Mouse (Mus musculus): ENCODE measurements around the gene Dlx1. TPM values are rescaled to one million over a fixed set of nuclear protein-coding genes. Genes with fewer than 3 reads are reported as not detected.

The Dlx1 gene
- polyA plus RNA-seq, 1 experiment from 2014 or later = 11.6 TPM

DNA sequence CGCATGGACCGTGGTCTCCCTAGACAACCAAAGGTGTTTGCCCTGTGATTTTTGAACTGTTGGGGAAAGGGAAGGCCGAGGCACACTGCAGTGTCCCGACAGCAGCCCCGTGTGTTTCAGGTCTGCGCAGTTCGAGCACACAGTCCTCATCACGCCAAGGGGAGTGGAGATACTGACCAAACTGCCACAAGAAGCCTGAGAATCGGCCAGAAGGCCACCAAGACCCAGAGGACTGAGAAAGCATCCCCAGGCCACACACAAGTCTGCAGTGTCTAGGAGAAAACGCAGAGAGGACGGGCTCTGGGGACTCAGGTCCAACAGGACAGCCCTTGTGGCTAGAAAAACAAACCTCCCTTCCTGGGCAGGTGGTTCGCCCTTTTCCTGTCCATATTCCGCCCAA lies 3.1 kb upstream of the Dlx1 start:
- no peaks in the 10 kb centered on the region for H3K9me3 ChIP-seq (replicated peaks; ENCODE audit: control insufficient read depth, low read length)
- H3K9ac ChIP-seq (ENCODE audit: low read length) = no peak overlapping the region
- H3K36me3 ChIP-seq (ENCODE audit: control insufficient read depth, insufficient read depth, low read length) = no peaks in the 10 kb centered on the region
- H3K4me3 ChIP-seq (replicated peaks; ENCODE audit: low read length) = no peak overlapping the region
- no peak overlapping the region for H3K27ac ChIP-seq (ENCODE audit: low read length)
- H3K4me2 ChIP-seq (ENCODE audit: low read depth, low read length) = no peak overlapping the region
- peaks cover 5% of the 10 kb centered on the region for H3K4me1 ChIP-seq (ENCODE audit: control insufficient read depth, insufficient read depth, low read length)
- no peak for ATAC-seq (ENCODE audit: insufficient read depth, low FRiP score)
- 28% methylated on average over 13 of the region's 13 CpGs for WGBS
- H3K27me3 ChIP-seq (ENCODE audit: control insufficient read depth, insufficient read depth, low read length) = peaks cover 69% of the 10 kb centered on the region

GRCm38 (mm10) chr2:71526595-71527322 lies 1.2 kb upstream of the Dlx1 start:
- no peak overlapping the region for H3K9ac ChIP-seq (ENCODE audit: low read length)
- H3K4me1 ChIP-seq (ENCODE audit: control insufficient read depth, insufficient read depth, low read length) = peaks cover 8% of the 10 kb centered on the region
- H3K4me2 ChIP-seq (ENCODE audit: low read depth, low read length) = no peak overlapping the region
- H3K27me3 ChIP-seq (ENCODE audit: control insufficient read depth, insufficient read depth, low read length) = peaks cover 85% of the 10 kb centered on the region
- H3K9me3 ChIP-seq (replicated peaks; ENCODE audit: control insufficient read depth, low read length) = no peaks in the 10 kb centered on the region
- H3K4me3 ChIP-seq (replicated peaks; ENCODE audit: low read length) = no peak overlapping the region
- WGBS = 4% methylated on average over 10 of the region's 10 CpGs
- no peak overlapping the region for H3K27ac ChIP-seq (ENCODE audit: low read length)
- ATAC-seq (ENCODE audit: insufficient read depth, low FRiP score) = no peak
- no peaks in the 10 kb centered on the region for H3K36me3 ChIP-seq (ENCODE audit: control insufficient read depth, insufficient read depth, low read length)

DNA sequence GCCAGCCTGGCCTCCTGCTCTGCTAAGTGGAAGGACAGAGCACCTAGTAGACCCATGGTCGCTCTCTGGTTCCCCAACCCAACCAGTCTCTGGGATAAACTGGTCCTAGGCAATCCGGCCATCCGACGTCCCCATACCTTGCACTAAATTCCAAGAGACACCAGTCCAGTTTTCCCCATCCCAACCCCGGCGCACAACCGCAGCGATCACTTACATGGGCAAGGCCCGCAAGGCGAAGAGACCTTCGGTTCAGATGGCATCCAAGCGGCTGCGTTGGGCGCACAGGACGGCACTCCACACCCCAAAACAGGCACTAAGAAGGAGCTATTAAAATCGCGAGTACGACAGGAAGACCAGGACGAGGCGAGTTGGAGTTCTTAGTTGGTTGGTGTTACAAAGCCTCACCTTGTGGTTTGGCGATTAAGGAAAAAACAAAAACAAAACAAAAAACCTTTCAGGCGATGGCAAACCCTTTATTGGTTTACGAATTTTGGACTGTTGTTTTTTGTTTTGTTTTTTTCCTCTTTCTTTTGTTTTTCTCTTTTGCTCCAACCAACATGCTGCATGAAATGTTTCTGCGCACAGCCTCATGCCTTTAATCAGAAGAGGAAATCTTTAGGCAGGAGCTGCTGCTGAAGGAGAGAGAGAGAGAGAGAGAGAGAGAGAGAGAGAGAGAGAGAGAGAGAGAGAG lies 445 bp upstream of the Dlx1 start:
- H3K27ac ChIP-seq (ENCODE audit: low read length) = no peak overlapping the region
- H3K4me3 ChIP-seq (replicated peaks; ENCODE audit: low read length) = peak overlapping the region; percentile 14; the same call in 1 of the 2 replicates
- 4% methylated on average over 24 of the region's 24 CpGs for WGBS
- peaks cover 8% of the 10 kb centered on the region for H3K4me1 ChIP-seq (ENCODE audit: control insufficient read depth, insufficient read depth, low read length)
- ATAC-seq (ENCODE audit: insufficient read depth, low FRiP score) = no peak
- H3K36me3 ChIP-seq (ENCODE audit: control insufficient read depth, insufficient read depth, low read length) = no peaks in the 10 kb centered on the region
- H3K27me3 ChIP-seq (ENCODE audit: control insufficient read depth, insufficient read depth, low read length) = peaks cover 89% of the 10 kb centered on the region
- H3K9me3 ChIP-seq (replicated peaks; ENCODE audit: control insufficient read depth, low read length) = no peaks in the 10 kb centered on the region
- H3K9ac ChIP-seq (ENCODE audit: low read length) = no peak overlapping the region
- H3K4me2 ChIP-seq (ENCODE audit: low read depth, low read length) = no peak overlapping the region

DNA sequence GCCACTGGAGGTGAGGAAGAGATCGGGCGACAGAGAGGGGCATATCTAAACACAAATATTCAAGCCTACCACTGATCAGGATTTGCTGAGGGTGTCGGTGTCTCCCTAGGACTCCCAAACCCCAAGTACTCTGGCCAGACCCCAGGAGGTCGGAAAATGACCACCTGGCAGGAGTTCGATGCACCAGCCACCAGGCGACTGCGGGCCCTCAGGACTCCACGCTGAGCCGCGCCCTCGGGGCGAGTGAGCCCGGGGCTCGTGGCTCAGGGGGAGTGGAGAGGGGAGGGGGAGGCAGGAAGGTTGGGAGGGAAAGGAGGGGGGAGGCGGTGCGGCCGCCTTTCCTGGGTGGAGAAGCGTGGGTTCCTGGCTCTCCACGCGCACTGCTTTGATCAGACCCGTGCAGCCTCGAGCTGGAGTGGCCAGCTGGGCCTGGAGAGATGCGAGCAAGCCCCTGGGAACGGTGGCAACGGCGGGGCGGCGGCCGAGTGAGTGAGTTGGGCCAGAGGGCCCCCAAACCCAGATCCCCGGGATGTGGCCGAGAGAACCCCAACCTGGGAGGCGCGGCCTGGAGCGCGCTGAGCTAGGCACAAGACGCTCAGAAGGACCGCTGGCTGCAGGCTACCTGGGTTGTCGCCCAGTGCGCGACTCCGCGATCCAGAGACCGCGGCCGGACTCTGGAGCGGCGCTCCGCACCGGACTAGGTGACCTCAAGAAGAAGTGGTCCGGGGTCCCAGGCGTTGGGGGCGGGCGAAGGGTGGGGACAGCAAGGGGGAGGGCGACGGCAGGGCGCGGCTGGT lies 999 bp downstream of the Dlx1 start:
- Histone ChIP-seq H3K4me3 (replicated peaks; ENCODE audit: low read length) (peak overlapping the region; percentile 50), H3K9me3 (replicated peaks; ENCODE audit: control insufficient read depth, low read length) (no peaks in the 10 kb centered on the region), H3K9ac (ENCODE audit: low read length) (peak overlapping the region; percentile 54), H3K4me2 (ENCODE audit: low read depth, low read length) (peak overlapping the region; percentile 92), H3K27me3 (ENCODE audit: control insufficient read depth, insufficient read depth, low read length) (peaks cover 89% of the 10 kb centered on the region), H3K36me3 (ENCODE audit: control insufficient read depth, insufficient read depth, low read length) (no peaks in the 10 kb centered on the region), H3K4me1 (ENCODE audit: control insufficient read depth, insufficient read depth, low read length) (peaks cover 8% of the 10 kb centered on the region), H3K27ac (ENCODE audit: low read length) (peak overlapping the region; percentile 18; the same call in 1 of the 2 replicates)
- WGBS = 1% methylated on average over 57 of the region's 57 CpGs
- ATAC-seq (ENCODE audit: insufficient read depth, low FRiP score) = peak; percentile 31; the same call in 1 of the 2 replicates

- peak; percentile 87 for ATAC-seq (ENCODE audit: insufficient read depth, low FRiP score)
- Histone ChIP-seq H3K27ac (ENCODE audit: low read length) (peak overlapping the region; percentile 29; the same call in 1 of the 2 replicates), H3K9ac (ENCODE audit: low read length) (peak overlapping the region; percentile 54), H3K36me3 (ENCODE audit: control insufficient read depth, insufficient read depth, low read length) (no peaks in the 10 kb centered on the region), H3K4me1 (ENCODE audit: control insufficient read depth, insufficient read depth, low read length) (peaks cover 8% of the 10 kb centered on the region), H3K4me2 (ENCODE audit: low read depth, low read length) (peak overlapping the region; percentile 92), H3K27me3 (ENCODE audit: control insufficient read depth, insufficient read depth, low read length) (peaks cover 90% of the 10 kb centered on the region), H3K4me3 (replicated peaks; ENCODE audit: low read length) (peak overlapping the region; percentile 50), H3K9me3 (replicated peaks; ENCODE audit: control insufficient read depth, low read length) (no peaks in the 10 kb centered on the region)
- under 1% methylated on average over 59 of the region's 60 CpGs for WGBS
These were observed 1.8 kb downstream of the Dlx1 start for GRCm38 (mm10) chr2:71529511-71530351.

GRCm38 (mm10) chr2:71530391-71531123 lies 2.6 kb downstream of the Dlx1 start:
- 2% methylated on average over 34 of the region's 34 CpGs for WGBS
- ATAC-seq (ENCODE audit: insufficient read depth, low FRiP score) = no peak
- Histone ChIP-seq H3K9me3 (replicated peaks; ENCODE audit: control insufficient read depth, low read length) (no peaks in the 10 kb centered on the region), H3K36me3 (ENCODE audit: control insufficient read depth, insufficient read depth, low read length) (no peaks in the 10 kb centered on the region), H3K4me2 (ENCODE audit: low read depth, low read length) (peak overlapping the region; percentile 92; the same call in 1 of the 2 replicates), H3K9ac (ENCODE audit: low read length) (no peak overlapping the region), H3K27me3 (ENCODE audit: control insufficient read depth, insufficient read depth, low read length) (peaks cover 88% of the 10 kb centered on the region), H3K4me3 (replicated peaks; ENCODE audit: low read length) (peak overlapping the region; percentile 50), H3K27ac (ENCODE audit: low read length) (0 out of 2 replicates have a peak overlapping the region, but pooled peaks have one; percentile 7), H3K4me1 (ENCODE audit: control insufficient read depth, insufficient read depth, low read length) (peaks cover 8% of the 10 kb centered on the region)

DNA sequence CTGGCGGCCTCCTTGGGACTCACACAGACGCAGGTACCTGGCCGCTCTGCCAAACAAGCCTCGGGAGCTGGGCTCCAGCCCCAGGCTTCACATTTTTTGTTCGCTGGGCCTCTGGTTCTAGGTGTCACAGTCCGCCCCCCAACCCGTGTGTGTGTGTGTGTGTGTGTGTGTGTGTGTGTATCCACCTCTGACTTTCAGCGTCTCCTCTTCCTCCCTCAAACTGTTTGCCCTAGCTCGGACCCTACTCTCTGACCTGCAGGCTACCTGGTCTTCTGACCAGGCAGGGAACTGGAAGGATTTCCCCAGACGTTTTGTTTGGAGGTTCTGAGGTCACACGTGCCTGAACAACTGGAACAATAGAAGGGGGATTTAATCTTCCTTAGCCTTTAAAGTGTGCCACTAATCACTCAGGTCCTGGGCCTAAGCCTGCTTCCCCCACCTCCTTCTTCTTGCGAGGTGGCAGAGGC lies 3.2 kb downstream of the Dlx1 start:
- H3K4me2 ChIP-seq (ENCODE audit: low read depth, low read length) = no peak overlapping the region
- ATAC-seq (ENCODE audit: insufficient read depth, low FRiP score) = no peak
- H3K9ac ChIP-seq (ENCODE audit: low read length) = no peak overlapping the region
- no peaks in the 10 kb centered on the region for H3K9me3 ChIP-seq (replicated peaks; ENCODE audit: control insufficient read depth, low read length)
- H3K4me3 ChIP-seq (replicated peaks; ENCODE audit: low read length) = peak overlapping the region; percentile 50
- H3K27ac ChIP-seq (ENCODE audit: low read length) = 0 out of 2 replicates have a peak overlapping the region, but pooled peaks have one; percentile 7
- H3K4me1 ChIP-seq (ENCODE audit: control insufficient read depth, insufficient read depth, low read length) = peaks cover 8% of the 10 kb centered on the region
- peaks cover 87% of the 10 kb centered on the region for H3K27me3 ChIP-seq (ENCODE audit: control insufficient read depth, insufficient read depth, low read length)
- H3K36me3 ChIP-seq (ENCODE audit: control insufficient read depth, insufficient read depth, low read length) = no peaks in the 10 kb centered on the region
- 2% methylated on average over 11 of the region's 12 CpGs for WGBS

Measured in stomach, embryonic 16.5 days (tissue).